Mouse (Mus musculus) frontal cortex, adult (tissue): ENCODE data around the gene Pbsn.
"Not testable (repeated sequence)": the region's sequence is repeated elsewhere in the genome, so short reads cannot be mapped to it uniquely, and the experiment has no call there.

Source experiments
- ATAC-seq: cut with Nextera tagmentation; 2 replicates; pipeline ENCODE4 v1.9.2; 2017; ENCODE audit warnings: mild to moderate bottlenecking, moderate library complexity, mixed read lengths; ENCODE audit not compliant: low TSS enrichment

The Pbsn gene

GRCm38 (mm10) chrX:77853523-77853922 is at the start of gene Pbsn:
Pbsn (minus strand) TSS chrX:77853623.
- ATAC-seq, result no peak

- not testable (repeated sequence) for ATAC-seq
Measured at GRCm38 (mm10) chrX:77880033-77880432, 26.6 kb upstream of the Pbsn start.

- ATAC-seq, result not testable (repeated sequence)
Measured at GRCm38 (mm10) chrX:77864458-77864857, 11.0 kb upstream of the Pbsn start, which contains the start of gene Gm14744. Gm14744 (plus strand) TSS chrX:77864758.

- ATAC-seq, result peak; percentile 64
Measured at GRCm38 (mm10) chrX:77812031-77812430, 41.4 kb downstream of the Pbsn start.

GRCm38 (mm10) chrX:77810608-77811206 is 42.7 kb downstream of the Pbsn start:
- ATAC-seq, result peak; percentile 96

GRCm38 (mm10) chrX:77808602-77809001 is 44.8 kb downstream of the Pbsn start:
- peak; percentile 53; the same call in 1 of the 2 replicates for ATAC-seq

GRCm38 (mm10) chrX:77802293-77802692 is 51.1 kb downstream of the Pbsn start:
- ATAC-seq, result no peak

- no peak for ATAC-seq
Measured at GRCm38 (mm10) chrX:77801543-77801942, 51.9 kb downstream of the Pbsn start.

GRCm38 (mm10) chrX:77799554-77799953 is 53.9 kb downstream of the Pbsn start:
- no peak for ATAC-seq

GRCm38 (mm10) chrX:77797801-77798200 is 55.6 kb downstream of the Pbsn start:
- no peak for ATAC-seq

GRCm38 (mm10) chrX:77796916-77797315 is 56.5 kb downstream of the Pbsn start:
- ATAC-seq, result no peak

GRCm38 (mm10) chrX:77796238-77796835 is 57.1 kb downstream of the Pbsn start, which contains the start of gene Prkx:
Prkx (minus strand) TSS chrX:77796278.
- ATAC-seq, result peak; percentile 69

- peak; percentile 96 for ATAC-seq
Measured at GRCm38 (mm10) chrX:77795858-77796174, 57.6 kb downstream of the Pbsn start.

- ATAC-seq, result peak; percentile 55
Measured at GRCm38 (mm10) chrX:77794962-77795857, 58.2 kb downstream of the Pbsn start.

GRCm38 (mm10) chrX:77788675-77789074 is 64.7 kb downstream of the Pbsn start:
- ATAC-seq, result peak; percentile 91
